Mouse (Mus musculus) forelimb bud, embryonic 11.5 days (tissue): ENCODE results near the gene Erh.
A peak's percentile ranks its signal among the peaks of the same experiment; 100 is the strongest.

Experiments
- DNase-seq: peaks from one replicate; pipeline ENCODE4 v3.0.0-alpha.2; 2012; ENCODE audit warnings: low read depth, low spot score

Gene Erh

DNA sequence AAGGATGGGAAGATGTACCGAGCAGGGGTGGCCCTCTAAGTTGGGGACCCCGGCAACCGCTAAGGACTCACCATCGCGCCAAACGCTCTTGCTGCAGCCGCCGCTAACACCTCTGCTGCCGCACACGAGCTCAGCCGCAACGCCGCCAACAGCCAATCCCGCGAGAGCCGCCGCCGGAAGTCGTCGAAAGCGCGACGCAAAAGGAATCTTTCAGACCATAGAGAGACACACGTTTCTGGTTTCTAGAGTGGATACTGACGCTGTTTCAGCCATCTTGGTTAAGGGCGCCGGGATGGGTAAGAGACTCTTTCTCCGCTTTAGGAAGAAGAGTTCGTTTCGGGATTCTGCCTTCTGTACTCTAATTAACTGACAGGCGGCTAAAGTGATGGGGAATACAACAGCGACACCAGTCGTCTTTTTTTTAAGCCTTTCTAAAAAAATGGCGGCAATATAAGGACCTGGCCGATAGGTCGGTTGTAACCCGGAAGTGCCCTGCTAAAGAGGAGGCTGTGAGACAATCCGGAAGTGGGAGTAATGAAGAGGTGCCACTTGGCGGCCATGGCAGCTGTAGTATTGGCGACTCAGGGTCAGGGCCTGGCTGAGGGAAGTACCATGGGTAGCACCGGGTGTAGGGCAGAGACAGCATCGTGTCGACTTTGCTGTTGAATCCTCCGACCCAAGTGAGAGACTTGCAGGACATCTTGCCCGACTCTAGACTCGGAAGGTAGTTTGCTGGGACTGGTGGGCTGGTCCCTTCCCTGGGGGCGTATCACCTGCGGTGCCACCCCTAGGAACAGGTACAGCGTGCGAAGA, at the start of gene Erh, which contains the start of gene Slc39a9:
Gene Erh (minus strand): TSS at position 649 of the 813 bp plus-strand sequence.
Gene Slc39a9 (plus strand): TSS at position 191 of the 813 bp plus-strand sequence.
- DNase-seq = peak; percentile 92

DNA sequence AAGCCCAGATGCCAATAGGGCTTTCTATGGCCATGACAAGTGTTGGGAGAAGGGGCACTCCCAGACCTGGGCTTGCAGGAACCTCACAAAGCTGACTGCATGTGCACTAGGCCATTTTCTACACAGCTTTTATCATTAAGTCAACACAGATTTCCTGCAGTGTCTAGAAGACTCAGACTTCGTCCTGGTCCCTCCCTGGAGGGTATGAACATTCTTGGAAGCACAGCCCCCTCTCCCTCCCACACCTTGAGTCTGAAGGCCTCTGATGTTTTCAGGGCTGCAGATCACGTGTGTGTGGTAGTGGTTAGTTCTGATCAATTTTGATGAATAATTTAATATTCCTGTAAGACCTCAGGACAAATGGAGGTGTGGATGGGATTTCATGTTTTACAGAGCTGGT, 49.6 kb upstream of the Erh start:
- DNase-seq = no peak

GRCm38 (mm10) chr12:80692269-80692972, 48.3 kb upstream of the Erh start, which contains the start of gene Plekhd1:
Gene Plekhd1, plus strand, starts transcription at chr12:80692591.
- peak; percentile 49 for DNase-seq

DNA sequence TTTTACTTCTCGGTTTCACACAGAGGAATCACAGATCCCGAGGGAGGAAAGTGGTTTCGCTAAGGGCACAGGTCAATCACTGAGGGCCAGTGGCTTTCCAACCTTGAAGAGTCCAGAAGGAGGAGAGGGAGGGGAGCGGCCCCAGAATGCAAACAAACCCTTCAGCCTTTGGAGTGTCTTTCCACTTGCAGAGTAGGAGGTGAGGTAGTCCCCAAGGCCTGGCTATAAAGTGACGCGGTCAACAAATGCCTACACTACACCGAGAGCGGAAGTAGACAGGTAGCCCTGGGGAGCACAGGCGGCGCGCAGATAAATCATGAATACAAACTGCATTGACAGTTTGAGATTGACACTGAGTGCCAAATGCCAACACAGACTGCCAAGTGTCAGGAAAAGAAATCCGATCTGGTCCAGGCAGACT, 47.5 kb upstream of the Erh start:
- no peak for DNase-seq

GRCm38 (mm10) chr12:80689696-80690095, 45.6 kb upstream of the Erh start:
- DNase-seq = no peak

DNA sequence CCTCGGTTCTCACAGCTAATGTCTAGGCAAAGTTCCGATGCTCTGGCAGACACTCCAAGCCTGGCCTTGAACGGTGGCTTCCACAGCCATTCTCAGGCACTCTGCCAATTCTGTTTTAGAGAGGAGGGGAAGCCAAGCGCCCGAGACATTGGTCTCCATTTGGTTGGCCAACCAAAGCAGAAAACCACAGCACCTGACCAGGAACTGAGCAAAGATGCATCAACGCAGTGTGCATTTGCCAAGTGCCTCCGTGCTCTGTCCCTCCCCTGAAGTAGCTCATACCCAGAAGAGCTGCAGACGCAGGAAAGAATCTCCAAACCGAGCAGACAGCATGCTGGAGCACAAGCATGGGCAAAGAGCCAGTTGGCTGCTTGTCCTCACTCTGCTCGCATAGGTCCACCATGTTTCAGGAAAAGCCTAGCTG, 43.7 kb upstream of the Erh start:
- DNase-seq = no peak

GRCm38 (mm10) chr12:80684316-80684715, 40.2 kb upstream of the Erh start:
- no peak for DNase-seq

GRCm38 (mm10) chr12:80683554-80683953, 39.4 kb upstream of the Erh start:
- no peak for DNase-seq

- peak; percentile 24 for DNase-seq
Observed at GRCm38 (mm10) chr12:80681340-80681739, 37.2 kb upstream of the Erh start.

- DNase-seq = peak; percentile 43
Observed at GRCm38 (mm10) chr12:80673170-80673569, 29.0 kb upstream of the Erh start.

DNA sequence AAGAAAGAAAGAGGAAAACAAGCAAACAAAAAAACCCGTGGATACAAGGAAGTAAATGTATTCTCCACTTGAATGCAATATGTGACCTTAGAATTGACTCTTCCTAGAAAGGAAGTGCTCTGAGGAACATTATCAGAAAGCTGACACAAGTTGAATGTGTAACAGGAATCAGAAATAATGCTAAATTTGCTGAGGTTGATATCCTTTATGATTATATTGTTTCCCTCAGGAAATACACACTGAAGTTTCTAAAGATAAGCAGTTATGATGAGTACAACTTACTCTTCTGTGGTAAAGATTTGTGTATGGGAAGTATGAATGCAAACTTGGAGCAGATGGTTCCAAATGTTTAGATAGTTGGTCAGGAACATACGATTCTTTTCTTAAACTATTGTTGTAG, 24.2 kb upstream of the Erh start:
- DNase-seq = no peak

- no peak for DNase-seq
Observed at GRCm38 (mm10) chr12:80663935-80664334, 19.8 kb upstream of the Erh start.

DNA sequence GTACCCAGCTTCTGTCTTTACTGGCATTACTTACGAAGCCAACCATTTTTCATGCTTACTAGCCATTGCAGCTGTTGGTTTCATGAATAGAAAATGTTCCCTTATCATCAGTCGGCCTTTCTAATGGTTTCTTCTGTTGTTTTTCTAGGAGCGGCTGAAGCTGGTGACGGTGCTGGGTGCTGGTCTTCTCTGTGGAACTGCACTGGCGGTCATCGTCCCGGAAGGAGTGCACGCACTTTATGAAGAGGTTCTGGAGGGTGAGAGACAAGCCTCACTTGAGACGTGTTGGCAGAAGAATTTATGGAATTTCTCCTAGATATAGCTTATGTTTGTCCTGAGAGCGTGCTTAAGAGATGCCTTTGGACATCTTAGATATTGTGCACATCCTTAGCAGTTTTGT, 18.2 kb upstream of the Erh start:
- DNase-seq = no peak

DNA sequence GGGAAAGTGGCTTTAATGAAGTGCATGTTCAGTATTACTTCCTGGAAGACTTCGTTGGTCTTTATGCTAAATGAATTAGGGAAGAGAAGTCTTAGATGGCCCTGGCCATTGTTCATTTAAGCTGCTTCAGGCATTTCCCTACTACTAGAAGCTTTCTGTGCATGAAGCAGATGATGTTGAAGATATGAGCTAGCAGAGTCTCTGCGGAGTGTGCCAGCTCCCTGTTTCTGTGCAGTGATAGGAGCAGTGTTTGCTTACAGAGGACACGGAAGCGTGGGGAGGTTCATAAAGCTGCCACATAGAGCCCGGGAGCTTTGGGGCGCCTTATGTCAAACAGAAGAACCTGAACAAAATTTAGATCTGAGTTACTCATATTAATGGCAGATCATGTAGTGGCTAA, 14.5 kb upstream of the Erh start:
- DNase-seq = no peak

DNA sequence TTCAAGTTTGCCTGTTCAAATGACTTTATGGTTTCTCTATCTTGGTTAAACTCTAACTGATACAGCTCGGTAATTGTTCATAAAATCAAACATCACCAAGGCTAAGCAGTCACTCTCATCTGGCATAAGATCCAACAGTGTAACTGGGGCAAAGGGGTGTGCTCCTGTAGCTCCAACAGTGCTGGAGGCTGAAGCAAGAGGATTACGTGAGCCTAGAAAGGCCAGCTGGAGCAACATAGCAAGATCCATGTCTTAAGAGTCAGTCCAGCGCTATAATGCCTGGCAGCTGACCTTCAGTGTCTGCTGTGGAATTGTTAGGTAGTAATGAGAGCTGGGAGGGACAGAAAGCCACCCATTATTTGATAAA, 10.5 kb upstream of the Erh start:
- no peak for DNase-seq

GRCm38 (mm10) chr12:80653951-80654658, 10.0 kb upstream of the Erh start:
- no peak for DNase-seq

DNA sequence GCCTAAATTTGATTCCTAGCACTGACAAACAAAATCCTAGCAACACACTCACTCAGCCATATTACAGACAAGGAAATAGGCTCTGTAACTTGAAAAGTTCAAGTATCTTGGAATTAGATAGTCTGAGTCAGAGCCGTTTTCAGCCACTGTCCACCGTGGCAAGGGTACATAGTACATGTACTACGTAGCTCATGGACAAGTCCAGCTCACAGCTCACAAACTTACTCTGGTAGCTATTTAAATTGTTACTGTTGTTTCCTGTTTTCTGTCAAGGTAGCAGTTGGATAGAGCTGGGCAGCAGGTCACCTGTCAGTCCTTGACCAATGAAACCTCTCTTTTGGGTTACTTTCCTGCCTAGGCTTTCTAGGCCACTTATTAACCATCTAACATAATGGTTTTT, 2.2 kb upstream of the Erh start:
- DNase-seq = no peak

GRCm38 (mm10) chr12:80644506-80644868, 346 bp upstream of the Erh start:
- no peak for DNase-seq

DNA sequence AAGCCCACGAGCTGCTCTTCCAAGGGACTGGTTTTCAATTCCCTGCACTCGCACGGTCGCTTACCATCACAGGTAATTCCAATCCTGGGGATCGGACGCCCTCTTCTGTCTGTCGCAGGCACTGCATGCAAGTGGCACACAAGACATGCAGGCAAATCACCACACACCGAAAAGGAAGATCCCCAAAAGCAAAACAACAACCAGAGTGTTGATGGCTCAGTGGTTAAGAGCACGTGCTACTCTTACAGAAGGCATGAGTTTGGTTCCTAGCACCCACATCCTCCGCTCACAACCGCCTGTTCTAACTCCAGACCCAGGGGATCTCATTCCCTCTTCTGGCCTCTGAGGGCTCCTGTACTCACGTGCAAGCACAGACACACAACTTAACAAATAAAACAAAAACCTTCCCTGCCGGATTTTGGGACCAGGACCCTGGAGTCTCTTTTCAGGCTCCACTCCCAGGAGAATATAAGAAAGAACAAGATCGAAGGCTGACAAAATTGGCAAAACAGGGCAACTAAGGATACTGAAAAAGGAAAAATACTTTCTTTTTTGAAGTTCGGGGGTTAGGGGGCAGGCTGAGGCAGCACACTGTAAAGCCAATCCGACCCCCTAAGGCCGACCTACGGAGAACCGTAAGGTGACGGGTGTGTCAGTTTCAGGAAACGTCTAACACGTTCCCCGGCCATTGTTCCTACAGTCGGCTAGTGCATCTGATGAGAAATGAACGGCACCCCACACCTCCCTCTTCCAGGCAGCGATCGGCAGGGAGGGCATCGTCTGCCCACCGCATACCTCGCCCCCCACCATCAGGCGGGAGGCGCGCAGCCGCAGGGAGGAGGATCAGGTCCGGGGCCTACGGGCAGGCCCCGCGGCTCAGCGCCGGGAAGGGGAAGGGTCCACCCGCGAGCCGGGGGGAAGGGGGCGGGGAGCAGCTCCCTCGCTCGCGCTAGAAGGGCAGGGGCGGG, 1.1 kb downstream of the Erh start:
- DNase-seq = peak; percentile 72

DNA sequence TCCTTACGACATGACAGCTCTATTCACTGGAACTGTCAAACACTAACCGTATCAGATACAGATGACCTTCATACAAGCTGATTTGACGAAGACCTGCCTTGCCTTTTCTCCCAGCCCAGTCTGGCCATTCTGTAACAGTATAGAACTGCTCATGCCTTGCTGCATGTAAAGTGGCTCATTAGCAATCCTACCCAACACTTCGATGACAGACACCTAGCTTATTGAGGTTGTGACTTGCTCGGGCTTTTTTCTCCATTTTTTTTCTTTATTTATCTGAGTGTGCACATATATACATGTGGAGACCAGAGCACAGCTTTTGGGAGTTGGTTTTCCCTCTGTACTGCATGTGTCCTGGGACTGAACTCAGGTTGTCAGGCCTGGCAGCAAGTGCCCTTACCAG, 12.4 kb downstream of the Erh start:
- DNase-seq = no peak

DNA sequence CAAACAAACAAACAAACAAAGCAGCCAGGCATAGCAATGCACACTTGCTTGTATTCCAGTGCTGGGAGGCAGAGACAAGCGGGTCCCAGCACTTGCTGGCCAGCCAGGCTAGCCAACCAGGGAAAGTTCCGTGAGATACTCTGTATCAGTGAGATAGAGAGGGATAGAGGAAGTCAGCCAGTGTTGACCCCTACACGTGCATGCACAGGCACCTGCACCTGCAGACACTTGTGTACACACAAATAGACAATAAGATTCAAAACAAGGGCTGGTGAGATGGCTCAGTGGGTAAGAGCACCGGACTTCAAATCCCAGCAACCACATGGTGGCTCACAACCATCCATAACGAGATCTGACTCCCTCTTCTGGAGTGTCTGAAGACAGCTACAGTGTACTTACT, 23.6 kb downstream of the Erh start:
- DNase-seq = no peak
